Mouse (Mus musculus) megakaryocyte-erythroid progenitor cell, adult 5-6 weeks (primary cell): Measurements from ENCODE around the gene Sos1. TPM values are rescaled to one million over a fixed set of nuclear protein-coding genes. Genes with fewer than 3 reads are reported as not detected.

Source experiments
- ATAC-seq: replicated peaks from 2 replicates; pipeline ENCODE4 v1.8.0; 2016; ENCODE audit warnings: mild to moderate bottlenecking, inconsistent platforms; ENCODE audit not compliant: severe bottlenecking, poor library complexity, low FRiP score, low TSS enrichment
- total RNA-seq, 2 experiments: library from RNA; stranded (forward) in 1 of 2; stranded (reverse) in 1 of 2; fragments of 200-1000, 215-1000 nt in 1 of 2; fragments of >200 nt in 1 of 2; fragmentation: Nextera tagmentation in 1 of 2; gene quantifications; 2 replicates each; pipeline ENCODE4 v1.2.3; 2014 to 2017

Sos1 gene
- total RNA-seq, 2 experiments from 2014 or later: 17.4 to 31.3 TPM

DNA sequence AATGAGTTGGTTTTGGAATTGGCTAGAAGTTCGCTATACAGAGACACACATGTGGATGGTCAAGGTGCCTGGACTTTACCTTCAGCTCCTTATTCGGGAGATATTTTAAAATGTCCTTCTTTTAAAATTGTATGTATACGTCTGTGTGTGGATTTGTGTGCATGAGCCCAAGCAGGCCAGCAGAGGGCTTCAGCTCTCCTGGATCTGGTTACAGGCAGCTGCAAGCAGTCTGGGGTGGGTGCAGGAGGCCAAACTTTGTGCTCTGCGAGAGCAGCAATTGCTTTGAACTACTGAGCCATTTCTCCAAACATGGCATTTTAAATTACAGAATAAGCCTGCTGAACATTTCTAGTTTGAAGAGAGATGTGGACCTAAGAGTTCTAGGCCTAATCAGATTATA is 135.0 kb downstream of the Sos1 start:
- ATAC-seq: 0 out of 2 replicates have a peak, but pooled peaks have one; percentile 61

Other genes starting within 250 kb of the Sos1 start
- gene Morn2, start 190.2 kb downstream of the Sos1 start, total RNA-seq (2014; fragmentation: Nextera tagmentation): 9.9 and 19.4 TPM in 2 replicates
- 10.5 and 10.9 TPM in 2 replicates for gene Morn2, start 190.2 kb downstream of the Sos1 start, total RNA-seq (2017)
- gene Dhx57, start 190.0 kb downstream of the Sos1 start, total RNA-seq (2014; fragmentation: Nextera tagmentation): 11.7 and 22.2 TPM in 2 replicates
- gene Dhx57, start 190.0 kb downstream of the Sos1 start, total RNA-seq (2017): 7.9 and 12.5 TPM in 2 replicates
- not detected in 2 replicates for gene Arhgef33, start 173.0 kb downstream of the Sos1 start, total RNA-seq (2014; fragmentation: Nextera tagmentation)
- gene Arhgef33, start 173.0 kb downstream of the Sos1 start, total RNA-seq (2017): not detected in 2 replicates
- gene Gm10190, start 106.9 kb downstream of the Sos1 start, total RNA-seq (2014; fragmentation: Nextera tagmentation): not detected in 2 replicates
- not detected in 2 replicates for gene Gm10190, start 106.9 kb downstream of the Sos1 start, total RNA-seq (2017)
- 1.3 TPM in 1 of 2 replicates, not detected in the other for gene Cdkl4, start 97.4 kb upstream of the Sos1 start, total RNA-seq (2014; fragmentation: Nextera tagmentation)
- gene Cdkl4, start 97.4 kb upstream of the Sos1 start, total RNA-seq (2017): 0.72 TPM in 1 of 2 replicates, not detected in the other
- gene Map4k3, start 248.0 kb upstream of the Sos1 start, total RNA-seq (2014; fragmentation: Nextera tagmentation): 2.2 and 3.3 TPM in 2 replicates
- gene Map4k3, start 248.0 kb upstream of the Sos1 start, total RNA-seq (2017): 1.6 and 3.7 TPM in 2 replicates